Mouse (Mus musculus) erythroblast, embryonic 14.5 days (primary cell): ENCODE data around the gene Mamstr.

Experiments
- GATA1 ChIP-seq: IDR thresholded peaks from 2 replicates; pipeline ENCODE4 v1.6.1; 2012; ENCODE audit warnings: low read length, inconsistent platforms, mixed read lengths
- TAL1 ChIP-seq: IDR thresholded peaks from 3 replicates; pipeline ENCODE4 v1.6.1; 2012; ENCODE audit warnings: low read length, inconsistent platforms, mixed read lengths

- TF ChIP-seq GATA1, result no peak
- TF ChIP-seq TAL1, result no peak
These were observed 2.3 kb downstream of the Mamstr start for GRCm38 (mm10) chr7:45642083-45642482.
